Mouse (Mus musculus): Measurements from ENCODE around the gene Smtnl1. TPM values are rescaled to one million over a fixed set of nuclear protein-coding genes. Genes with fewer than 3 reads are reported as not detected.

Smtnl1 gene
- polyA plus RNA-seq (2014; fragmentation: Nextera tagmentation; extraction: Ambion mirVana) = 0.16 and 0.24 TPM in 2 replicates

DNA sequence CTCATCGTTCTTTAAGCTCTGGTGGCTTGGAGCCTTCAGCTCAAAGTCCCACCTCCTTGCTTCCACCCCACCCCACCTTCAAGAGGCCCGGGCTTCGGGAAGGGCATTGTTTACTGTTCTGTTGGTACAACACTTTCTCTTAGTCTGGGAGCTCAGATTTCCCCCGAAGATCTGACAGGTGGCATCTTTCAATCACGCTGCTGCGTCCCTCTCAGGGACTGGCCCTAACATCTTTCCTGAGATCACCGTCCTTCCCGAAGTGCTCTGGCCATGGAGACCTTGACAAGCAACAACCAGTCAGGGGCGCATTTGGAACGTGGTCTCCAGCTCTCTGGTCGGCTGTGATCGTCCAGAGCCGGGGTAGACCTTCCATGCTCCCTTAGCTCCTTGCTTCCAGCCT lies at the start of gene Smtnl1:
TSS of gene Smtnl1 (minus strand) at position 101 of the 400 bp plus-strand sequence.
- ATAC-seq (ENCODE audit: low FRiP score, low TSS enrichment) = no peak
- Histone ChIP-seq H3K27ac (ENCODE audit: low read depth, low read length) (no peak within 1 kb of the TSS), H3K4me3 (ENCODE audit: low read length) (no peak within 1 kb of the TSS), H3K27me3 (ENCODE audit: control insufficient read depth, insufficient read depth, low read length) (no peaks in the 10 kb centered on the region), H3K36me3 (ENCODE audit: control insufficient read depth, insufficient read depth, low read length) (no peaks in the 10 kb centered on the region), H3K4me2 (replicated peaks; ENCODE audit: low read depth, low read length) (no peak within 1 kb of the TSS), H3K9me3 (ENCODE audit: control insufficient read depth, low read length) (no peaks in the 10 kb centered on the region), H3K9ac (ENCODE audit: low read depth, low read length) (no peak within 1 kb of the TSS), H3K4me1 (ENCODE audit: control insufficient read depth, insufficient read depth, low read length) (peaks cover 4% of the 10 kb centered on the region; the same call in 1 of the 2 replicates)
- 51% methylated on average over 13 of the region's 13 CpGs for WGBS

GRCm38 (mm10) chr2:84870623-84871160 lies 48.2 kb upstream of the Smtnl1 start:
- ATAC-seq (ENCODE audit: low FRiP score, low TSS enrichment) = no peak
- 67% methylated on average over 4 of the region's 4 CpGs for WGBS
- Histone ChIP-seq H3K9ac (ENCODE audit: low read depth, low read length) (no peak overlapping the region), H3K36me3 (ENCODE audit: control insufficient read depth, insufficient read depth, low read length) (no peaks in the 10 kb centered on the region), H3K27me3 (ENCODE audit: control insufficient read depth, insufficient read depth, low read length) (peaks cover 65% of the 10 kb centered on the region), H3K27ac (ENCODE audit: low read depth, low read length) (no peak overlapping the region), H3K4me2 (replicated peaks; ENCODE audit: low read depth, low read length) (no peak overlapping the region), H3K4me3 (ENCODE audit: low read length) (no peak overlapping the region), H3K9me3 (ENCODE audit: control insufficient read depth, low read length) (no peaks in the 10 kb centered on the region), H3K4me1 (ENCODE audit: control insufficient read depth, insufficient read depth, low read length) (peaks cover 10% of the 10 kb centered on the region)

GRCm38 (mm10) chr2:84868977-84869376 lies 46.5 kb upstream of the Smtnl1 start:
- no peak for ATAC-seq (ENCODE audit: low FRiP score, low TSS enrichment)
- no peak overlapping the region for H3K4me2 ChIP-seq (replicated peaks; ENCODE audit: low read depth, low read length)

GRCm38 (mm10) chr2:84868521-84868943 lies 46.1 kb upstream of the Smtnl1 start:
- Histone ChIP-seq H3K4me3 (ENCODE audit: low read length) (no peak overlapping the region), H3K9ac (ENCODE audit: low read depth, low read length) (no peak overlapping the region), H3K36me3 (ENCODE audit: control insufficient read depth, insufficient read depth, low read length) (no peaks in the 10 kb centered on the region), H3K27ac (ENCODE audit: low read depth, low read length) (no peak overlapping the region), H3K9me3 (ENCODE audit: control insufficient read depth, low read length) (no peaks in the 10 kb centered on the region), H3K4me2 (replicated peaks; ENCODE audit: low read depth, low read length) (no peak overlapping the region), H3K27me3 (ENCODE audit: control insufficient read depth, insufficient read depth, low read length) (peaks cover 58% of the 10 kb centered on the region), H3K4me1 (ENCODE audit: control insufficient read depth, insufficient read depth, low read length) (peaks cover 10% of the 10 kb centered on the region)
- WGBS = 8% methylated on average over 5 of the region's 5 CpGs
- no peak for ATAC-seq (ENCODE audit: low FRiP score, low TSS enrichment)

More at GRCm38 (mm10) chr2:84868977-84869376, 46.5 kb upstream of the Smtnl1 start:
- Histone ChIP-seq H3K9ac (ENCODE audit: low read depth, low read length) (no peak overlapping the region), H3K4me3 (ENCODE audit: low read length) (no peak overlapping the region), H3K4me1 (ENCODE audit: control insufficient read depth, insufficient read depth, low read length) (peaks cover 10% of the 10 kb centered on the region), H3K27me3 (ENCODE audit: control insufficient read depth, insufficient read depth, low read length) (peaks cover 62% of the 10 kb centered on the region), H3K27ac (ENCODE audit: low read depth, low read length) (no peak overlapping the region), H3K9me3 (ENCODE audit: control insufficient read depth, low read length) (no peaks in the 10 kb centered on the region), H3K36me3 (ENCODE audit: control insufficient read depth, insufficient read depth, low read length) (no peaks in the 10 kb centered on the region)
- WGBS = 74% methylated on average over 2 of the region's 2 CpGs

GRCm38 (mm10) chr2:84865616-84866571 lies 43.4 kb upstream of the Smtnl1 start:
- ATAC-seq (ENCODE audit: low FRiP score, low TSS enrichment) = peak; percentile 63

DNA sequence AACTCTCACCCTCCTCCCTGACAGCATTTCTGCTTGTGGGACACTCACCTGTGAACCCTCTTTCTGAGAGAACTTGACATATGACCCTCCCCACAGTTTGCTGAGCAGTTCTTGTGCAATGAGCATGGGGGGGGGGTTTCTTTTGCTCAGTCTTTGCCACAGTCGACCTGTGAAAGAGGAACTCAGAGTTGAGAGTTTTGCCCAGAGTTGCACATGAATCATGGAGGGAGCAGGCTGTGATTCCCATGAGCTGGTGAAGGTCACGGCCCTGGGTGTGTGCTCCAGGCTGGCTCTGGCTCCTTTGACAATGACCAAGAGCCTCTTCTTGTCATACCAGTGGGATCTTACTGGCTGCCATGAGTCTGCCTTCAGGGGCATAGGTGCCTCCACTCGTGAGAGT lies 39.8 kb upstream of the Smtnl1 start:
- H3K36me3 ChIP-seq (ENCODE audit: control insufficient read depth, insufficient read depth, low read length) = peaks cover 39% of the 10 kb centered on the region
- ATAC-seq (ENCODE audit: low FRiP score, low TSS enrichment) = no peak
- no peak overlapping the region for H3K4me2 ChIP-seq (replicated peaks; ENCODE audit: low read depth, low read length)
- no peak overlapping the region for H3K4me3 ChIP-seq (ENCODE audit: low read length)
- H3K27me3 ChIP-seq (ENCODE audit: control insufficient read depth, insufficient read depth, low read length) = peaks cover 17% of the 10 kb centered on the region
- H3K9ac ChIP-seq (ENCODE audit: low read depth, low read length) = no peak overlapping the region
- H3K9me3 ChIP-seq (ENCODE audit: control insufficient read depth, low read length) = no peaks in the 10 kb centered on the region
- WGBS = 80% methylated on average over 3 of the region's 3 CpGs
- H3K4me1 ChIP-seq (ENCODE audit: control insufficient read depth, insufficient read depth, low read length) = 0 out of 2 replicates have a peak, but pooled peaks cover 7% of the 10 kb centered on the region
- no peak overlapping the region for H3K27ac ChIP-seq (ENCODE audit: low read depth, low read length)

More at GRCm38 (mm10) chr2:84865616-84866571, 43.4 kb upstream of the Smtnl1 start:
- Histone ChIP-seq H3K27me3 (ENCODE audit: control insufficient read depth, insufficient read depth, low read length) (peaks cover 32% of the 10 kb centered on the region), H3K9me3 (ENCODE audit: control insufficient read depth, low read length) (no peaks in the 10 kb centered on the region), H3K4me2 (replicated peaks; ENCODE audit: low read depth, low read length) (peak overlapping the region; percentile 64), H3K4me1 (ENCODE audit: control insufficient read depth, insufficient read depth, low read length) (0 out of 2 replicates have a peak, but pooled peaks cover 7% of the 10 kb centered on the region), H3K27ac (ENCODE audit: low read depth, low read length) (no peak overlapping the region), H3K9ac (ENCODE audit: low read depth, low read length) (peak overlapping the region; percentile 35; the same call in 1 of the 2 replicates), H3K36me3 (ENCODE audit: control insufficient read depth, insufficient read depth, low read length) (peaks cover 14% of the 10 kb centered on the region), H3K4me3 (ENCODE audit: low read length) (peak overlapping the region; percentile 40)
- 1% methylated on average over 45 of the region's 47 CpGs for WGBS

DNA sequence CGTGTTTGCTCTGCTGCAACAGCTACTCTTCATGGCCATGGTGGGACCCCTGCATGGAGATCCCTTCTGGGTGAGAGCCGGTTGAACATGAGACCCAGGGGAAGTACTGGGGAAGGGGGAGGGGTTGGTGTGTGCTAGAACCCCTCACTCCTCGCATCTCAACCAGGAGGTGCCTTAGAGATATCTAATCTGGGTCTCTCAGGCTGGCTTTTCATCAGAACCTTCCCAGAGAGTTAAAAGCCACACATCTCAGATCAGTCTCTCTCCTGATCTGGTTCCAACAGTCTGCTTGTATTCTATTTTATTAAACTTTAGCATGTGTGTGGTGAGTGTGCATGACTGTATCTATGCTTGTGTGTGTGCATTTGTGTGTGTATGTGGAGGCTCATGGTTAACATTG lies 39.0 kb upstream of the Smtnl1 start:
- Histone ChIP-seq H3K27ac (ENCODE audit: low read depth, low read length) (no peak overlapping the region), H3K4me2 (replicated peaks; ENCODE audit: low read depth, low read length) (no peak overlapping the region), H3K9me3 (ENCODE audit: control insufficient read depth, low read length) (no peaks in the 10 kb centered on the region), H3K4me1 (ENCODE audit: control insufficient read depth, insufficient read depth, low read length) (0 out of 2 replicates have a peak, but pooled peaks cover 7% of the 10 kb centered on the region), H3K9ac (ENCODE audit: low read depth, low read length) (no peak overlapping the region), H3K4me3 (ENCODE audit: low read length) (no peak overlapping the region), H3K36me3 (ENCODE audit: control insufficient read depth, insufficient read depth, low read length) (peaks cover 44% of the 10 kb centered on the region), H3K27me3 (ENCODE audit: control insufficient read depth, insufficient read depth, low read length) (peaks cover 9% of the 10 kb centered on the region)
- WGBS = 79% methylated on average over 3 of the region's 3 CpGs
- no peak for ATAC-seq (ENCODE audit: low FRiP score, low TSS enrichment)

DNA sequence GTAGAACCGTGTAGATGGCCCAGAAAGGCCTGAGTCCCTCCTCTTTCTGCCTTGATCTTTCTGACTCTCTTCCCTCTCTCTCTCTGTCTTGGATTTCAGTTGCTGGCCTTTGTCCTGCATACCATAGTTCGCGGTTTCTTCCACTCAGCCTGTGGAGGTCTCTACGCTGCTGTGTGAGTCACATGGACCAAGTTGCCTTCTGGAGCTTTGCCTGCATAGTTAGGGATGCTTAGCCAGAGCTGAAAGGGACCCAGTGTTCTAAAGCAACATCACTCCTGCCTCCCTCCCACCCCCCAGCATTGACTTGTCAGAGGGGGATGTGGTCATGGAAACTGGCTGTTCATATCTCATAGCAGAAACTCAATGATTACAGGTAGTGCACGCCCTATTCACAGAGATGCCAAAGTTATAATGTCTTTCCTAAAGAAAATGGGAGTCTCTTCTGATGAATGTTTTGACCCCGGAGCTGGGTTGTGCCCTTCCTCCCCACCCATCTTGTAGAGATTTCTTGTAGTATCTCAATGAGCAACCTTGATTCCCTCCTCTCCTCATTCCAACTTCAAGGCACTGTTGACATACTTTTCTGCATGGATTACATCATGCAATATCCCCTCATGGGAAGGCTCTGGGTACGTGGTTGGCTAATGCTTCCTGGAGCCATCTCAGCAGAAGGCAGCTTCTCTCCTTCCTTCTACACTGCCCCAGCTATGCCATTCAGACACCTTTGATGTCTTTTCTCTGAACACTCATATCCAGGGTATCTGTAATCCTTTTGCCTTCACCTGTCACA lies 37.7 kb upstream of the Smtnl1 start:
- Histone ChIP-seq H3K4me2 (replicated peaks; ENCODE audit: low read depth, low read length) (no peak overlapping the region), H3K36me3 (ENCODE audit: control insufficient read depth, insufficient read depth, low read length) (peaks cover 48% of the 10 kb centered on the region), H3K4me3 (ENCODE audit: low read length) (no peak overlapping the region), H3K9ac (ENCODE audit: low read depth, low read length) (no peak overlapping the region), H3K27me3 (ENCODE audit: control insufficient read depth, insufficient read depth, low read length) (no peaks in the 10 kb centered on the region), H3K4me1 (ENCODE audit: control insufficient read depth, insufficient read depth, low read length) (no peaks in the 10 kb centered on the region), H3K9me3 (ENCODE audit: control insufficient read depth, low read length) (no peaks in the 10 kb centered on the region), H3K27ac (ENCODE audit: low read depth, low read length) (no peak overlapping the region)
- ATAC-seq (ENCODE audit: low FRiP score, low TSS enrichment) = no peak
- 87% methylated on average over 7 of the region's 7 CpGs for WGBS
